Mouse (Mus musculus): ENCODE results near the gene Numbl. TPM values are rescaled to one million over a fixed set of nuclear protein-coding genes. Genes with fewer than 3 reads are reported as not detected.
A peak's percentile ranks its signal among the peaks of the same experiment; 100 is the strongest.

Numbl gene
- polyA plus RNA-seq (2016; fragmentation: Nextera tagmentation; extraction: Ambion mirVana) = 25.3 and 26.5 TPM in 2 replicates

DNA sequence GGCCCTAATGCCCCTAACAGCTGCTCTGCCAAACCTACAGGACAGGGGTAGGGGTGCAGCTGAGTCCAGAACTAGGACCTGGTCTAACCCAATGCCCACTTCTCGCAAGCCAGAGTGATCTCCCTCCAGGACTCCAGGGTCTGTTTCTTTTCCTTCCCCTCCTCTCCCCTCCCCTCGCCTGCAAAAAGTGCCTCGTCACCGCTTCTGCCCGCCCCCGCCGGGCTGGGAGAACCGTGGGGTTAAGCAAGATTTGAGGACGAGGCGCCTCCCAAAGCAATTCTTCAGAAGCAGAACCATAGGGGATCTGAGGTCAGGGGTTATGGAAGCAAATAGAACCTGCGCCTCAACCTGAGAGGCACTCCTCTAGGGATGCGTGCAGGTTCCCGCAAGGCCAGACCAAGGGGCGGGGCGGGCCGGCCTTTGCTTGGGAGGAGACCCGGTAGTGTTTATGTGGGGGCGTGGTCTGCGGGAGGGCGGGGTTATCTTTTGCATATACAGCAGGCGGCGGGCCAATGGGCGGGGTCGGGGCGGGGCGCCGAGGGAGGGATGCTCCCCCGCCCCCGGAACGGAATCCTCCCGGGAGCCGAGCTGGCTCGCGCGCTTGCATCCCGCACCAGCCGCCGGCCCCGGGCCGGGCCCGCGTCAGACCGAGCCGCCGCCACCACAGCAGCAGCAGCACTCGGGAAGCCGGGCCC is at the start of gene Numbl:
Numbl (plus strand) TSS at position 229 of the 695 bp plus-strand sequence.
- H3K9ac ChIP-seq (replicated peaks) = peak within 1 kb of the TSS; percentile 90
- 1% methylated on average over 47 of the region's 47 CpGs for WGBS
- peak; percentile 82 for ATAC-seq (ENCODE audit: insufficient number of reproducible peaks, insufficient read depth, low FRiP score, low TSS enrichment, low read depth)
- H3K4me3 ChIP-seq (replicated peaks) = peak within 1 kb of the TSS; percentile 91
- peaks cover 35% of the 10 kb centered on the region for H3K4me1 ChIP-seq (replicated peaks)
- H3K9me3 ChIP-seq = no peaks in the 10 kb centered on the region
- peak within 1 kb of the TSS; percentile 89 for H3K27ac ChIP-seq
- peak within 1 kb of the TSS; percentile 77 for H3K4me2 ChIP-seq
- H3K36me3 ChIP-seq = peaks cover 21% of the 10 kb centered on the region
- H3K27me3 ChIP-seq = no peaks in the 10 kb centered on the region

DNA sequence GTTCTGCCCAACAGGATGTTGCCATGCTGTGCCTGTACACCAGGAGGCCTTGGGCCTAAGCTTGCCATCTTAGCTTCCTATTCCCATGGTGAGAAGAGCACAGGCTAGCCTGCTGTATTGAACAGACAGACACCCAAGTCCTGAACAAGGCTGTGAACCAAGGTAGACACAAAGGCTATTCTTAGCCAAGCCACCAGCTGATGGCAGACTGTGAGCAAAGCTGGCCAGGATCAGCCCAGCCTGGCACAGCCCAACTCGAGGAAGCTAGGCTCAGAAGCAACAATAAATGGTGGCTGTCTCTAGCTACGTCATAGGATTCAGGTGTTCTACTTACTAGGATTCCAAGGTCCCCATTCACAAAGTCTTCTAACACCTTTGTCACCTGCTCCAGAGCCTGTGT is 45.6 kb upstream of the Numbl start:
- no peak for ATAC-seq (ENCODE audit: insufficient number of reproducible peaks, insufficient read depth, low FRiP score, low TSS enrichment, low read depth)
- H3K9ac ChIP-seq (replicated peaks) = no peak overlapping the region
- peaks cover 90% of the 10 kb centered on the region for H3K36me3 ChIP-seq
- WGBS = 88% methylated on average over 2 of the region's 2 CpGs
- H3K27ac ChIP-seq = no peak overlapping the region
- no peak overlapping the region for H3K4me3 ChIP-seq (replicated peaks)
- no peaks in the 10 kb centered on the region for H3K9me3 ChIP-seq
- no peaks in the 10 kb centered on the region for H3K4me1 ChIP-seq (replicated peaks)
- H3K4me2 ChIP-seq = no peak overlapping the region
- H3K27me3 ChIP-seq = no peaks in the 10 kb centered on the region

DNA sequence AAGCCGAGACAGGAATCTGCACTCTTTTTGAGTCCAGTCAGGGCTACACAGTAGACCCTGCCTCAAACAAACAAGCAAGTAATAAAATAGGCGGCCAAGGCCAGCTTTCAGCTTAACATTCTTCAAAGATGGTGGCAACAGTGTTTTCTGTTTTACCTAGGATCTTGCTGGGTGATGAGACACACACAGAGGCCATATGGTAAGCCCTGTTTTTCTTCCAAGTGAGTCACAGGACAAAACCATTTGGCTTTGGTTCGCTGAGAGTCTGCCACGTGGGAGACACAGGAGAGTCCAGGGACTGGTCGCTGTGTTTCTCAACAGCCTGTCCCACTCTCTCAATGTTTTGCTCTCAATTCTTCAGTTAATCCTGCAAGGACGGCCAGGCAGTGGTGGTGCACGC is 39.6 kb upstream of the Numbl start:
- H3K27ac ChIP-seq = no peak overlapping the region
- WGBS = 80% methylated on average over 7 of the region's 7 CpGs
- peaks cover 74% of the 10 kb centered on the region for H3K36me3 ChIP-seq
- H3K9ac ChIP-seq (replicated peaks) = no peak overlapping the region
- no peaks in the 10 kb centered on the region for H3K27me3 ChIP-seq
- H3K4me2 ChIP-seq = no peak overlapping the region
- no peak overlapping the region for H3K4me3 ChIP-seq (replicated peaks)
- no peak for ATAC-seq (ENCODE audit: insufficient number of reproducible peaks, insufficient read depth, low FRiP score, low TSS enrichment, low read depth)
- no peaks in the 10 kb centered on the region for H3K9me3 ChIP-seq
- peaks cover 4% of the 10 kb centered on the region; the same call in 1 of the 2 replicates for H3K4me1 ChIP-seq (replicated peaks)

DNA sequence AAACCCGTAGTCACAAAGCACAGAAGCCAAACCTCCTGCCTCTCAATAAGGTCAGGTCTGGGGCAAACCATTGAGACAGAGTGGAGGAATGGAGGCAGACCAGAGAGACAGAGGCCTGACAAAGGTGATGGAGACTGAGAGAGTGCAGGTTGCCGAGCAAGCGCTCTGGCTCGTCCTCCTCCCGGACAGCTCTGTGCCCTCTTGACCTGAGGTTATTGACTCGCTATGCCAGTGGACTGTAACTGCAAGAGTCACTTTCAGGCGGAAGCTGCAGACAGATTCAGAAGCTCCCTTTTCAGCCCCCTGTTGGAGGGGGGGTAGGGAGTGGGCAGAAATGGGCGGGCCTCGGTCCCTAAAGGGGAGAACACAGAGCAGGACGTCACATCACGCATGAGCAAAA is 38.3 kb upstream of the Numbl start:
- Histone ChIP-seq H3K4me2 (no peak overlapping the region), H3K27ac (no peak overlapping the region), H3K4me1 (replicated peaks) (peaks cover 18% of the 10 kb centered on the region), H3K27me3 (no peaks in the 10 kb centered on the region), H3K9ac (replicated peaks) (no peak overlapping the region), H3K36me3 (peaks cover 61% of the 10 kb centered on the region), H3K9me3 (no peaks in the 10 kb centered on the region), H3K4me3 (replicated peaks) (no peak overlapping the region)
- WGBS = 75% methylated on average over 11 of the region's 11 CpGs
- ATAC-seq (ENCODE audit: insufficient number of reproducible peaks, insufficient read depth, low FRiP score, low TSS enrichment, low read depth) = no peak

DNA sequence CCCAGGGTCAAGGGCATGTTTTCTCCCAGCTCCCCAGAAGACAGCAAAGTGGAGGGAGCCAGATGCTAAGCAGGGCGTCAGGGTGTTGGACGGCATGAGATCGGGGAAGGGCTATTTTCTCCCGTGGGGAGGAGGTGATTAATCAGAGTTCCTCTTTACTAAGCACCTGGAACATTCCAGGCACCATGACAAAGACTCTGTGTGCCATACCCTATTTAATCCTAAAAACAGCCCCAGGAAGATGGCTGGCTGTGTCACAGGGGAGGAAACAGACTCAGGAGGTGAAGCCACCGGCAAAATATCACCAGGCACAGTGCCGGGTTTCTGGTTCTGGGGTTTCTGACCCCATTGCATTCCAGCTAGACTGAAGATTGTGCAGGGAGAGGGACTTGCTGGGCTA is 36.3 kb upstream of the Numbl start:
- no peaks in the 10 kb centered on the region for H3K9me3 ChIP-seq
- no peak for ATAC-seq (ENCODE audit: insufficient number of reproducible peaks, insufficient read depth, low FRiP score, low TSS enrichment, low read depth)
- no peak overlapping the region for H3K27ac ChIP-seq
- peaks cover 46% of the 10 kb centered on the region for H3K36me3 ChIP-seq
- H3K4me3 ChIP-seq (replicated peaks) = no peak overlapping the region
- H3K27me3 ChIP-seq = no peaks in the 10 kb centered on the region
- H3K4me1 ChIP-seq (replicated peaks) = peaks cover 38% of the 10 kb centered on the region
- 82% methylated on average over 6 of the region's 6 CpGs for WGBS
- H3K9ac ChIP-seq (replicated peaks) = no peak overlapping the region
- H3K4me2 ChIP-seq = no peak overlapping the region

DNA sequence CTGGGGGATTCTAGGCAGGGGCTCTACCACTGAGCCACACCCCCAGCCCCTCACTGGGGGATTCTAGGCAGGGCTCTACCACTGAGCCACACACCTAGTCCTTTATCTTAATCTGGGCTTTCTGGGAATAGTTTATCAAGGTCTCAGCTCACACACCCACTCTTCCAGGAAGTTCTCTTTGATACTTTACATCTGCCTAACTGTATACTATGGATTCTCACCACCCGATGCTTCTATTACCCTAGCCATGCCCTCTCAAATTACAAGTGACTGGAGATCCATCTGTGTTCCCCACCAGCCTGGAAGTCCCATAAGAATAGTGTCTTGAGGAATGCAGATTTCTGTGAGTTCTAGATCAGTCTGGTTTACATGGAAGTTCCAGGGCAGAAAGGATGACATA is 35.7 kb upstream of the Numbl start:
- no peak for ATAC-seq (ENCODE audit: insufficient number of reproducible peaks, insufficient read depth, low FRiP score, low TSS enrichment, low read depth)
- no peak overlapping the region for H3K27ac ChIP-seq

DNA sequence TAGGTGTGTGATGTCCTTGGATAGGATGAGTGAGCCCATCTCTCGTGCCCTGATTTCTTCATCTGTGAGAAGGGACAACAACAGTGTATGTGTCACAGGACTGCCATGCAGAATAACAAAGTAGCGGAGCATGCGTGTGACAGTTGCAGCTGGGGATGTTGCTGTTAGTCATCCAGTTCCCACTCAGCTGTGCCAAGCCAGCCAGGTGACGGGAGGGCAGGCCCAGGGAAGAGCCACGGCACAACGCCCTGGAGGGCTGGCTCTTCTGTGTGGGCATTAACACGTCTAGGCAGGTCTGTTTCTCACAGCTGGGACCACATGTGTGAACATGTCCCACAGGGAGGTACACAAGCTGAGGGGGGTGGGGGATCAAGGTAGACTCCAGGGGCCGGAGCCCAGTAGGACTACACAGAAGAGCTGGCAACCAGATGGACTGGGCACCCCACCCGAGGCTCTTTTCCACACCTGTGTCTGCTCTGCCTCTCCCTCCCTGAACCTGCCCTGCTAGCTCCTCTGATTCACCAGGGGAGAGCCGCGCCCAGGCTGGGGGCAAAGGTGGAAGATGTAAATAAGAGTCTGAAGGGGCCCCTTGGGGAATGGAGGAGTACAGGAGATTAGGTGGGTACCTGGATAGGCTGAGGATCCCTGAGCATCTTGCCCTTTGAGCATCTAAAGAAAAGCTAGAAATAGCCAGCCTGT is 33.2 kb upstream of the Numbl start:
- Histone ChIP-seq H3K4me3 (replicated peaks) (peak overlapping the region; percentile 12), H3K4me2 (peak overlapping the region; percentile 87), H3K27me3 (no peaks in the 10 kb centered on the region), H3K36me3 (peaks cover 20% of the 10 kb centered on the region; the same call in 1 of the 2 replicates), H3K27ac (no peak overlapping the region), H3K4me1 (replicated peaks) (peaks cover 51% of the 10 kb centered on the region), H3K9me3 (no peaks in the 10 kb centered on the region), H3K9ac (replicated peaks) (no peak overlapping the region)
- no peak for ATAC-seq (ENCODE audit: insufficient number of reproducible peaks, insufficient read depth, low FRiP score, low TSS enrichment, low read depth)
- WGBS = 72% methylated on average over 11 of the region's 11 CpGs

More for the DNA sequence above, 35.7 kb upstream of the Numbl start:
- Histone ChIP-seq H3K9ac (replicated peaks) (no peak overlapping the region), H3K27me3 (no peaks in the 10 kb centered on the region), H3K36me3 (peaks cover 40% of the 10 kb centered on the region), H3K4me3 (replicated peaks) (no peak overlapping the region), H3K4me1 (replicated peaks) (peaks cover 44% of the 10 kb centered on the region), H3K4me2 (no peak overlapping the region), H3K9me3 (no peaks in the 10 kb centered on the region)
- 69% methylated on average over 1 of the region's 1 CpGs for WGBS

DNA sequence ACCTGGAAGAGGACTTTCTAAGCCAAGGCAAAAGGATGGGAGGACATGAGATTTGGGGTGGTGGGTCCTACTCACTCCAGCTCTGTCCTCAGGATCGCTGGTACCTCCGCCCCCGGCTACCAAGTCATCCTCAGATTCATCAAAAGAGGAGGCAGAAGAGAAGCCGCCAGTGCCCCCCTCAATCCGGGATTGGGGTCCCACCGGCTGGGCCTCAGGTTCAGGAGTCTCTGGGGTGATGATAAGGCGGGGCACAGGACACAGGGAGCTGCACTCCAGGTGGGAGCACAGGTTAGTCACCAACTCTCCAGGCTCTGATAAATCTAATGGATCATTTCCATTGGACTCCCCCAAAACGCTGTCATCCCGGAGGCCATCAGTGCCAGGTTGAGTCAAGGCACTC is 31.0 kb upstream of the Numbl start:
- peak overlapping the region; percentile 87 for H3K4me2 ChIP-seq
- no peaks in the 10 kb centered on the region for H3K27me3 ChIP-seq
- H3K9ac ChIP-seq (replicated peaks) = peak overlapping the region; percentile 80
- 33% methylated on average over 9 of the region's 9 CpGs for WGBS
- no peak overlapping the region for H3K27ac ChIP-seq
- peaks cover 51% of the 10 kb centered on the region for H3K4me1 ChIP-seq (replicated peaks)
- peaks cover 1% of the 10 kb centered on the region; the same call in 1 of the 2 replicates for H3K36me3 ChIP-seq
- H3K9me3 ChIP-seq = no peaks in the 10 kb centered on the region
- peak overlapping the region; percentile 86 for H3K4me3 ChIP-seq (replicated peaks)
- no peak for ATAC-seq (ENCODE audit: insufficient number of reproducible peaks, insufficient read depth, low FRiP score, low TSS enrichment, low read depth)

DNA sequence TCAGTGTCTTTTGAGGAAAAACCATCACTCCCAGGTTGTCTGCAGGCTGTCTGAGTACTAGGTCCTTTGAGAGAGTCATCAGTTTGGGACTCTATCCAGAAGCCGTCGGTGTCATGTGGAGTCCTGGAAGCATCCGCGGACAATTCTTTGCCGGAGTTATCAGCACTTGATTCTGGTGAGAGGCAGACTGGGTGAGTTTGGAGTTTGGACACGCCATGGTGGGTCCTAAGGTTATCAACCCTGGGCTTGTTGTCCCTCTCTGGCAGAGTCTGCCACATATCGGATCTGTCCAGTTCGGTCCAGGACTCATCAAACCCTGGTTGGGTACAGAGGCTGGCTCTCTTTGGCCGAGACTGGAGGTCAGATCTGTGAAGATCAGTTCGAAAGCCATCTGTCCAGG is 30.6 kb upstream of the Numbl start:
- no peaks in the 10 kb centered on the region for H3K9me3 ChIP-seq
- 0 out of 2 replicates have a peak, but pooled peaks have one; percentile 6 for ATAC-seq (ENCODE audit: insufficient number of reproducible peaks, insufficient read depth, low FRiP score, low TSS enrichment, low read depth)
- H3K27ac ChIP-seq = peak overlapping the region; percentile 88; the same call in 1 of the 2 replicates
- no peaks in the 10 kb centered on the region for H3K27me3 ChIP-seq
- peaks cover 54% of the 10 kb centered on the region for H3K4me1 ChIP-seq (replicated peaks)
- H3K9ac ChIP-seq (replicated peaks) = peak overlapping the region; percentile 80
- 4% methylated on average over 10 of the region's 10 CpGs for WGBS
- no peaks in the 10 kb centered on the region for H3K36me3 ChIP-seq
- H3K4me2 ChIP-seq = peak overlapping the region; percentile 87
- peak overlapping the region; percentile 86 for H3K4me3 ChIP-seq (replicated peaks)

DNA sequence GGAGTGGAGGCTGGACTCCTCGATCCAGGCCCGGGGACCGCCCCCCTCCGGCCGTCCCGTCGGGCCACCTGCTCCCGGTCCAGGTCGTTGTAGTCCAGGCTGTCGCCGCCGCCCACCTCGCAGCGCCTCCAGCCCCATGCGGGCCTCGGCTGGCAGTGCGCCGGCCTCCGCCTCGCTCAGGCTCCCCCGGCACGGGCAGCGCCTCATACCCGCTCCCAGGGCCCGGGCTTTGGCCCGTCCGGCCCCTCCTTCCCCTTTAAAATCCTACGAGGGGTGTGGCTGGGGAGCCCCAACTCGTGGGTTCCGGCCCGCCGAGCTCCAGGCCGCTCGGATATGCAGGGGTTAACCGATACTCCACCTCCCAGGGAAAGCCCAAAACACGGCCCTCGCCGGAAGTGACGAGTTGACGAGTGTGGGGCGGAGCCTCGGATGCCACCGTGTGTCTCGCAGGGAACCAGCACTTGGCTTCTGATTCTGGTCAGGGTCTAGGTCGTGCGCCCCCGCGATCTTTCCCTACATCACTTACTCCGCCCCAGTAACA is 29.9 kb upstream of the Numbl start, which contains the start of gene Itpkc:
Itpkc (minus strand) TSS at position 381 of the 541 bp plus-strand sequence.
- peak within 1 kb of the TSS; percentile 80 for H3K9ac ChIP-seq (replicated peaks)
- no peaks in the 10 kb centered on the region for H3K9me3 ChIP-seq
- under 1% methylated on average over 46 of the region's 49 CpGs for WGBS
- peak; percentile 75 for ATAC-seq (ENCODE audit: insufficient number of reproducible peaks, insufficient read depth, low FRiP score, low TSS enrichment, low read depth)
- H3K36me3 ChIP-seq = no peaks in the 10 kb centered on the region
- peak within 1 kb of the TSS; percentile 87 for H3K4me2 ChIP-seq
- H3K4me1 ChIP-seq (replicated peaks) = peaks cover 54% of the 10 kb centered on the region
- H3K27me3 ChIP-seq = no peaks in the 10 kb centered on the region
- peak within 1 kb of the TSS; percentile 88 for H3K27ac ChIP-seq
- H3K4me3 ChIP-seq (replicated peaks) = peak within 1 kb of the TSS; percentile 86

DNA sequence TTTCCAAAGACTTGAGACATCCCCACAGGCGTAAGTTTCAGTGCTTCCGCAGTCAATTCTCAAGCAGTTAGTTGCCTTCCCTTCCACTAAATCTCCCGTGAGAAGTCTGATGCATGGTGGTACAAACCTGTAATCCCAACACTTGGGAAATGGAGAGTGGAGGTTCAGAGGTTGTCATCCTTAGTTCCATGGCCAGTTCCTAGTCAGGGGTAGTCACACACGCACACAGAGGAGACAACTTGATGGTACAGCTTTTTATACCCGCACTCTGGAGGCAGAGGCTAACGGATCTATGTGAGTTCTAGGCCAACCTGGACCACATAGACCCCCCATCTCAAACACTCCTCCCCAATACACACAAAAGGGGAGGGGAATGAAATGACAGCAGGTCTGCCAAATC is 29.4 kb upstream of the Numbl start:
- Histone ChIP-seq H3K27ac (peak overlapping the region; percentile 88), H3K9ac (replicated peaks) (peak overlapping the region; percentile 80), H3K4me1 (replicated peaks) (peaks cover 54% of the 10 kb centered on the region), H3K9me3 (no peaks in the 10 kb centered on the region), H3K36me3 (no peaks in the 10 kb centered on the region), H3K4me2 (peak overlapping the region; percentile 87), H3K27me3 (no peaks in the 10 kb centered on the region), H3K4me3 (replicated peaks) (peak overlapping the region; percentile 86)
- WGBS = 18% methylated on average over 6 of the region's 6 CpGs
- ATAC-seq (ENCODE audit: insufficient number of reproducible peaks, insufficient read depth, low FRiP score, low TSS enrichment, low read depth) = no peak

Measured in limb, embryonic 12.5 days (tissue).